Mouse (Mus musculus) heart, embryonic 12.5 days (tissue): Measurements from ENCODE around the gene Gm5089. TPM values are rescaled to one million over a fixed set of nuclear protein-coding genes. Genes with fewer than 3 reads are reported as not detected.
A peak's percentile ranks its signal among the peaks of the same experiment; 100 is the strongest.

Source experiments
- ATAC-seq: fragments of 200-750 bp; cut with Nextera tagmentation; 2 replicates; pipeline ENCODE4 v1.8.0; 2017; ENCODE audit warnings: moderate TSS enrichment, moderate library complexity; ENCODE audit not compliant: insufficient number of reproducible peaks, low FRiP score
- H3K27ac ChIP-seq: fragments of 300-500 bp; sonication (generic); 2 replicates; pipeline ENCODE4 v1.5.1; 2016; ENCODE audit warnings: mild to moderate bottlenecking, moderate library complexity; ENCODE audit not compliant: poor library complexity, severe bottlenecking
- H3K27me3 ChIP-seq: fragments of 300-500 bp; sonication (generic); replicated peaks from 2 replicates; pipeline ENCODE4 v1.6.1; 2016; ENCODE audit warnings: mild to moderate bottlenecking, moderate library complexity
- H3K36me3 ChIP-seq: fragments of 300-500 bp; sonication (generic); 2 replicates; pipeline ENCODE4 v1.6.1; 2016; ENCODE audit warnings: mild to moderate bottlenecking, moderate library complexity
- H3K4me1 ChIP-seq: fragments of 300-500 bp; sonication (generic); replicated peaks from 2 replicates; pipeline ENCODE4 v1.6.1; 2016; ENCODE audit warnings: mild to moderate bottlenecking
- H3K4me2 ChIP-seq: fragments of 300-500 bp; sonication (generic); 2 replicates; pipeline ENCODE4 v1.6.1; 2016; ENCODE audit warnings: mild to moderate bottlenecking, moderate library complexity
- H3K4me3 ChIP-seq: fragments of 300-500 bp; sonication (generic); 2 replicates; pipeline ENCODE4 v1.5.1; 2016; ENCODE audit warnings: mild to moderate bottlenecking
- H3K9ac ChIP-seq: fragments of 300-500 bp; sonication (generic); 2 replicates; pipeline ENCODE4 v1.6.1; 2016; ENCODE audit warnings: mild to moderate bottlenecking, moderate library complexity
- H3K9me3 ChIP-seq: fragments of 300-500 bp; sonication (generic); replicated peaks from 2 replicates; pipeline ENCODE4 v1.6.1; 2016; ENCODE audit warnings: mild to moderate bottlenecking, moderate library complexity
- WGBS: fragments of 180-500 bp; shearing (Covaris S2); methylation state at CpG from one replicate; pipeline ENCODE4 v1.1.7; 2016; 5-methylcytosine and 5-hydroxymethylcytosine counted together
- polyA plus RNA-seq: library from polyadenylated mRNA; unstranded; fragments of >200 nt; fragmentation: Nextera tagmentation; extraction: Ambion mirVana; gene quantifications from 2 replicates; pipeline ENCODE4 v1.2.1, GENCODE M21; 2016

The Gm5089 gene
- polyA plus RNA-seq, 1 experiment from 2014 or later, result not detected

GRCm38 (mm10) chr14:122476822-122477215, 25.9 kb upstream of the Gm5089 start:
- H3K9ac ChIP-seq, result no peak overlapping the region

GRCm38 (mm10) chr14:122476041-122476821, 25.3 kb upstream of the Gm5089 start:
- no peak for ATAC-seq
- WGBS, result under 1% methylated on average over 62 of the region's 62 CpGs
- Histone ChIP-seq H3K4me3 (peak overlapping the region; percentile 54), H3K4me2 (peak overlapping the region; percentile 85), H3K27ac (no peak overlapping the region), H3K9me3 (no peaks in the 10 kb centered on the region), H3K4me1 (peaks cover 33% of the 10 kb centered on the region), H3K27me3 (peaks cover 85% of the 10 kb centered on the region), H3K9ac (no peak overlapping the region), H3K36me3 (no peaks in the 10 kb centered on the region)

More at GRCm38 (mm10) chr14:122476822-122477215, 25.9 kb upstream of the Gm5089 start:
- no peaks in the 10 kb centered on the region for H3K9me3 ChIP-seq
- 1% methylated on average over 18 of the region's 18 CpGs for WGBS
- H3K4me2 ChIP-seq, result 0 out of 2 replicates have a peak overlapping the region, but pooled peaks have one; percentile 85
- H3K36me3 ChIP-seq, result no peaks in the 10 kb centered on the region
- no peak overlapping the region for H3K27ac ChIP-seq
- no peak overlapping the region for H3K4me3 ChIP-seq
- H3K4me1 ChIP-seq, result peaks cover 33% of the 10 kb centered on the region
- no peak for ATAC-seq
- H3K27me3 ChIP-seq, result peaks cover 85% of the 10 kb centered on the region

GRCm38 (mm10) chr14:122475557-122476040, 24.7 kb upstream of the Gm5089 start:
- ATAC-seq, result no peak
- Histone ChIP-seq H3K27me3 (peaks cover 85% of the 10 kb centered on the region), H3K36me3 (no peaks in the 10 kb centered on the region), H3K9me3 (no peaks in the 10 kb centered on the region), H3K9ac (peak overlapping the region; percentile 35; the same call in 1 of the 2 replicates), H3K4me2 (peak overlapping the region; percentile 85), H3K27ac (no peak overlapping the region), H3K4me1 (peaks cover 33% of the 10 kb centered on the region), H3K4me3 (peak overlapping the region; percentile 54)
- 2% methylated on average over 65 of the region's 65 CpGs for WGBS

DNA sequence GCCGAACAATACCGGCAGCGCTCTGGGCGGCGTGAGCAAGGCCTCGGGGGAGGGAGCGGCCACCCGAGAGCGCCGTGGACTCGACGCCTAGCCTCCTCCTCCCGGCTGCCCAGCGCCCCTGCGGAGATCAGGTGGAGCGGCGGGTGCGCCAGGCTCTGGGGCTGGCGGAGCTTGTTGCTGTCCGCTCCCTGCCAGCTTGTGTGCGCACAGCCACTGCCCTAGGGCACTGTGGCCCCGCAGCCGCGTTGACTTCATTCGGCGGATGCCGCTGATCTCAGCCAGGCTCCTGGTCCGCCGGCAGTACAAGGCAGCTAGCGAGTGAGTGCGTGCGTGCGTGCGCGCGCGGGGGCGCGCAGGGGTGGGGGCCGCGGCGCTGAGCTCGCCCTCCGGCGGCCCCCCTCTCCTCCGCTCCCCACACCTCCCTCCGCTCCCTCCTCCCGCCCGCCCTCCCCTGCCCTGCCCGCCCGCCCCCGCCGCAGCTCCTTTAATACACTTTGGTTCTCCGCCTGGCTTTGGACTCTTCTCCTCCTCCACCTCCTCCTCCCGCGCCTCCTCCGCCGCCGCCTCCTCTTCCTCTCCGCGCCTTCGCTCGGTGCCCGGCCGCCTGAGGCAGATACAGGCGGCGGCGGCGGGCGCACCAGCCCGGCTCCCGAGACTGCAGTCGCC, 24.1 kb upstream of the Gm5089 start, which contains the start of gene Zic2:
Gene Zic2 (plus strand): TSS at position 545 of the 666 bp plus-strand sequence.
- H3K36me3 ChIP-seq, result no peaks in the 10 kb centered on the region
- H3K27me3 ChIP-seq, result peaks cover 80% of the 10 kb centered on the region
- peak; percentile 40; the same call in 1 of the 2 replicates for ATAC-seq
- peak within 1 kb of the TSS; percentile 85 for H3K4me2 ChIP-seq
- H3K9me3 ChIP-seq, result no peaks in the 10 kb centered on the region
- H3K4me1 ChIP-seq, result peaks cover 33% of the 10 kb centered on the region
- WGBS, result under 1% methylated on average over 47 of the region's 73 CpGs
- no peak within 1 kb of the TSS for H3K27ac ChIP-seq
- peak within 1 kb of the TSS; percentile 35; the same call in 1 of the 2 replicates for H3K9ac ChIP-seq
- peak within 1 kb of the TSS; percentile 54 for H3K4me3 ChIP-seq

DNA sequence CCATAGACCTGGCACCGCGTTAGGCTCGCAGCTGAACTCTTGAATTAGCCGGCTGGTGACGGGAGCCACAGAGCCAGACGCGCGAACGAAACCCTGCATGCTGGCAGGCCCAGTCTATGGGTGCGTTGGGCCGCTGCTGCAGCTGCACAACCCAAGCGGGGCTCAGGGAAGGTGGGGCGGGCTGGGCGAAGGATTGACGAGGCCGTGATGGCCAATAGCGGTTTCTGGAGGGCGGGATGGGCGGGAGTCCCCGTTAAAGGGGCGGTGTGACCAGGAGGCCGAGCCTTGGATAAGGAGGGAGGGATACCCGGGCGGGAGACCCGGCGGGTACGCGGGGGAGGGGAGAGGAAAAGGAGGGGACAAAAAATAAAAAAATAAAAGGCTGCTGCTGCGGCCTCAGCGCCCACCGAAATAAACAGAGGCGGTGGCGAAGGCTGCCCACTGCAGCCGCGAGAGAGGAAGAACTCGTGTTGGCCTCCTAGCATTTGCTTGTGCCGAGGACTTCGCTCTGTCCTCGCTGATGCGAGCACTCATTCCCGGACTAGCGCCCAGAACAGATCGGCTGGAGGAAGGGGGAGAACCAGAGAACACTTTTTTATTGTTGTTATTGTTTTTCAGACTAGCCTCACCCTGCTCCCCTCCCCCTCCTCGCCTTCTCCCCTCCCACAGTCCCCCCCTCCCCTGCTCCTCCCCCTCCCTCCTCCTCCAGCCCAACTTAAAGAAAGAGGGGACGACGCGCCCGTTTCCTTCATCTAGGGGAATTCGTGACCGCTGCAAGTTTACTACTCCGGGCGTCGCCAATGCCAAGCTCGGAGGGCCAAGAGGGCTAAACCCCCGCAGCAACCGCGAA, 23.4 kb upstream of the Gm5089 start:
- Histone ChIP-seq H3K4me1 (peaks cover 33% of the 10 kb centered on the region), H3K36me3 (no peaks in the 10 kb centered on the region), H3K9ac (peak overlapping the region; percentile 35; the same call in 1 of the 2 replicates), H3K4me2 (peak overlapping the region; percentile 85), H3K27ac (no peak overlapping the region), H3K9me3 (no peaks in the 10 kb centered on the region), H3K4me3 (peak overlapping the region; percentile 54), H3K27me3 (peaks cover 78% of the 10 kb centered on the region)
- peak; percentile 41; the same call in 1 of the 2 replicates for ATAC-seq
- under 1% methylated on average over 56 of the region's 57 CpGs for WGBS

DNA sequence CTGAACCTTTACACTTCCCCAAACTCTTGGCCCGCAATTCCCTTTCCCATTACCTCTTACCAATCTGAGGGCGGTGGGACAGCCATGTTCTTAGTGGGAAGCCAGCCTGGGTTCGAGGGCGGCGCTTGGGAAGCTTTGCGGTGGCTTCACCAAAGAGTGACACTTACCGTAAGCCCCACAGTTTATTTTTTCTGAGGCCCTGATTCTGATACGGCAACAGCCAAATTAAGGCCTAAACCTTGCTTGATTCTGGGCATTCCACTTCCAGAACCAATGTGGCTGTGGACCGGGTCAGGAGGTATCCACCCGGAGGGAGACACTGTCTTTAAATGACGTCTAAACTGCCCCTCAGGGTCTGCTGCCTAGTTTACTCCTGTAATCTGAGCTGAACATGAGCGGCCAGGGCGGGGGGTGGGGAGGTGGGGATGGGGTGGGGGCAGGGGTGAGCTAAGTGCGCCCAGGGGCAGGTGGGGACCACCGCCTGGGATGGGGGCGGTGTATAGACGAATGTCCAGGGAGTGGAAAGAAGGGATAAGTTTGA, 22.4 kb upstream of the Gm5089 start:
- H3K9me3 ChIP-seq, result no peaks in the 10 kb centered on the region

DNA sequence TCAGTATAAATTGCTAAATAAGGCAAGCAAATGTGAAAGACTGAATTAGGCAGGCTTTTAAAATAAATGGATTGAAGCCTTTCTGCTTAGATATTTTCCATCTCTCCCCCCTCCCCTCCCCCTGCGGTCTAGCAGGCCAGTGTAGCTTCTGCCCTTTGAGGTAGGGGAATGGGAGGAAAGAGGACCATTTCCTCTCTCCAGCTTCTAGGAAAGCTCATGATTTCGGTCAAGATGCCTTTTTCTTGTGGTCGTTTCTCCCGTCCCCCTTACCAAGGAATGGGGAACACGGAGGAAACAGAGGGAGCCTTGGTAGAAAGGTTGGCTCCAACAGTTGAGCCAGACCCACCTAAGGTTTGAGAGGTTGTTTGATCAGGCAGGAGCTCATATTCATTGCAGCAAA, 21.7 kb upstream of the Gm5089 start:
- under 1% methylated on average over 5 of the region's 5 CpGs for WGBS
- Histone ChIP-seq H3K9me3 (no peaks in the 10 kb centered on the region), H3K36me3 (no peaks in the 10 kb centered on the region), H3K27ac (no peak overlapping the region), H3K27me3 (peaks cover 79% of the 10 kb centered on the region), H3K4me3 (no peak overlapping the region), H3K4me1 (peaks cover 27% of the 10 kb centered on the region), H3K9ac (no peak overlapping the region), H3K4me2 (no peak overlapping the region)
- ATAC-seq, result no peak

More for the DNA sequence above, 22.4 kb upstream of the Gm5089 start:
- Histone ChIP-seq H3K36me3 (no peaks in the 10 kb centered on the region), H3K9ac (no peak overlapping the region), H3K27me3 (peaks cover 80% of the 10 kb centered on the region), H3K4me3 (no peak overlapping the region), H3K4me2 (no peak overlapping the region; the same call in 1 of the 2 replicates), H3K4me1 (peaks cover 27% of the 10 kb centered on the region), H3K27ac (no peak overlapping the region)
- under 1% methylated on average over 17 of the region's 17 CpGs for WGBS
- no peak for ATAC-seq

DNA sequence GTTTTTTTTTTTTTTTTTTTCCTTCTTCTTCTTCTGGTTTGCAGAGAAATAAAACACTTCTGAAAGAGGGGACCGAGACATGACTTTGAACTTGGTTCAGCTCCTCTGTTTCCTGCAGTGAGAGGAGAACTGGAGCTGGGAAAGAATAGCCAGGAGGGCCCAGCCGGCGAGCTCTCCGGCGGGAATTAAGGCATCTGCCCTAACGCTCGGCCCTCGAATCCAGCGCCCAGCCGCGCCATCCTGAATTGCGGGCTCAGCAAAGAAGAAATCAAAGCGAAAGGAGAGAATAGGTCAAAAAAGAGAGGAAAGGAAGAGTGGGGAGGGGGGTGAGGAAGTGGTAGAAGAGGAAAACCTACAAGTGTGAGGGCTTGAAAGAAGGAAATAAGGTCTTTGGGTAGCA, 21.2 kb upstream of the Gm5089 start:
- no peak overlapping the region for H3K4me2 ChIP-seq
- WGBS, result under 1% methylated on average over 13 of the region's 13 CpGs
- no peak overlapping the region for H3K9ac ChIP-seq
- no peaks in the 10 kb centered on the region for H3K9me3 ChIP-seq
- no peak overlapping the region for H3K4me3 ChIP-seq
- H3K27ac ChIP-seq, result no peak overlapping the region
- peaks cover 84% of the 10 kb centered on the region for H3K27me3 ChIP-seq
- H3K4me1 ChIP-seq, result peaks cover 27% of the 10 kb centered on the region
- ATAC-seq, result no peak
- no peaks in the 10 kb centered on the region for H3K36me3 ChIP-seq

DNA sequence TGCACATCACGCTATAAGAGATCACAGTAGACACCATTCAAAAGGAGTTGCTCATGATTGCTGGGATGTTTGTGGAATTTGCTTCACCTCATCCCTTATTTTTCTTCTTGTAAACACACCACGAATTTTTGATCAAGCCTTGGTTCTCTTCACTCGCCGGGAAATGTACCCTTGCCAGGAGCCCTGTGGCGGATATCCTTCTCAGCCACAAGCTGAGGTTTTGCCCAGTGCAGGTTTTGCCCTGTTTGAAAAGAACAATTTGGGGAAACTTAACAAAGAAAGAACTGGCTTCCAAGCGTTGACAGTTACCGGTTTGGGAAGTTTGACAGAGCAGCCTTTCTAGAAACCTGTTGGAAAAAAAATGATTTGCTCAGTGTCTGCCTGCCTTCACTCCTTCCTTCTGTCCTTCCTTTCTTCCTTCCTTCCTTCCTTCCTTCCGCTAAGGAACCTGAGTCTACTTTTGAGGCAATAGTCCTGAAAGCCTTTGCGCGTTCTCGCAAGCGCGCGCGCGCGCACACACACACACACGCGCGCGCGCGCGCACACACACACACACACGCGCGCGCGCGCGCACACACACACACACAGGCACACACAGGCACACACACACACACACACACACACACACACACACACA, 20.7 kb upstream of the Gm5089 start:
- Histone ChIP-seq H3K4me2 (no peak overlapping the region), H3K9me3 (no peaks in the 10 kb centered on the region), H3K27me3 (peaks cover 86% of the 10 kb centered on the region), H3K36me3 (no peaks in the 10 kb centered on the region), H3K27ac (no peak overlapping the region), H3K4me3 (no peak overlapping the region), H3K4me1 (peaks cover 27% of the 10 kb centered on the region), H3K9ac (no peak overlapping the region)
- no peak for ATAC-seq
- 13% methylated on average over 25 of the region's 31 CpGs for WGBS
